Mouse (Mus musculus) intestine, postnatal 0 days (tissue): ENCODE results near the gene Mcpt1. TPM values are rescaled to one million over a fixed set of nuclear protein-coding genes. Genes with fewer than 3 reads are reported as not detected.
"Not testable (repeated sequence)": the region's sequence is repeated elsewhere in the genome, so short reads cannot be mapped to it uniquely, and the experiment has no call there.

Experiments used
- ATAC-seq: fragments of 200-750 bp; cut with Nextera tagmentation; 2 replicates; pipeline ENCODE4 v1.8.0; 2017; ENCODE audit warnings: mild to moderate bottlenecking, moderate TSS enrichment, moderate library complexity
- H3K27ac ChIP-seq: fragments of 300-500 bp; sonication (generic); 2 replicates; pipeline ENCODE4 v1.5.1; 2014; ENCODE audit warnings: mild to moderate bottlenecking, low read depth, low read length, moderate library complexity
- H3K27me3 ChIP-seq: fragments of 300-500 bp; sonication (generic); replicated peaks from 2 replicates; pipeline ENCODE4 v1.6.1; 2014; ENCODE audit warnings: low read length, mixed read lengths; ENCODE audit not compliant: control insufficient read depth, insufficient read depth
- H3K36me3 ChIP-seq: fragments of 300-500 bp; sonication (generic); 2 replicates; pipeline ENCODE4 v1.6.1; 2014; ENCODE audit warnings: mild to moderate bottlenecking, moderate library complexity; ENCODE audit not compliant: control insufficient read depth, insufficient read depth
- H3K4me1 ChIP-seq: fragments of 300-500 bp; sonication (generic); replicated peaks from 2 replicates; pipeline ENCODE4 v1.6.1; 2014; ENCODE audit warnings: antibody characterized with exemption, low read length, mixed read lengths; ENCODE audit not compliant: control insufficient read depth, insufficient read depth
- H3K4me2 ChIP-seq: fragments of 300-500 bp; sonication (generic); replicated peaks from 2 replicates; pipeline ENCODE4 v1.6.1; 2014; ENCODE audit warnings: low read depth, mild to moderate bottlenecking, moderate library complexity
- H3K4me3 ChIP-seq: fragments of 300-500 bp; sonication (generic); 2 replicates; pipeline ENCODE4 v1.5.1; 2014; ENCODE audit warnings: low read depth, low read length
- H3K9ac ChIP-seq: fragments of 300-500 bp; sonication (generic); 2 replicates; pipeline ENCODE4 v1.6.1; 2014; ENCODE audit warnings: mild to moderate bottlenecking, low read depth, low read length
- H3K9me3 ChIP-seq: fragments of 300-500 bp; sonication (generic); 2 replicates; pipeline ENCODE4 v1.6.1; 2016; ENCODE audit warnings: mixed run types; ENCODE audit not compliant: control insufficient read depth
- CTCF ChIP-seq: sonication (generic); IDR thresholded peaks from 2 replicates; pipeline ENCODE4 v1.5.1; 2016; ENCODE audit warnings: low read depth, mild to moderate bottlenecking, control low read depth, antibody characterized with exemption, moderate library complexity
- WGBS: fragments of 180-500 bp; shearing (Covaris S2); extraction: QIAGEN DNeasy Blood & Tissue Kit; methylation state at CpG from one replicate; pipeline ENCODE4 v1.1.7; 2014; 5-methylcytosine and 5-hydroxymethylcytosine counted together
- polyA plus RNA-seq: library from polyadenylated mRNA; unstranded; fragments of >200 nt; fragmentation: Nextera tagmentation; extraction: Ambion mirVana; gene quantifications from 2 replicates; pipeline ENCODE4 v1.2.1, GENCODE M21; 2015

Gene Mcpt1
- polyA plus RNA-seq, 1 experiment from 2014 or later, result 0.12 TPM

GRCm38 (mm10) chr14:56034433-56034832 lies 16.7 kb downstream of the Mcpt1 start:
- WGBS, result 35% methylated on average over 2 of the region's 2 CpGs
- Histone ChIP-seq H3K9me3 (no peaks in the 10 kb centered on the region), H3K27ac (no peak overlapping the region), H3K9ac (no peak overlapping the region), H3K27me3 (no peaks in the 10 kb centered on the region), H3K4me1 (no peaks in the 10 kb centered on the region), H3K4me3 (no peak overlapping the region), H3K36me3 (no peaks in the 10 kb centered on the region), H3K4me2 (no peak overlapping the region)
- TF ChIP-seq CTCF, result no peak
- no peak for ATAC-seq

DNA sequence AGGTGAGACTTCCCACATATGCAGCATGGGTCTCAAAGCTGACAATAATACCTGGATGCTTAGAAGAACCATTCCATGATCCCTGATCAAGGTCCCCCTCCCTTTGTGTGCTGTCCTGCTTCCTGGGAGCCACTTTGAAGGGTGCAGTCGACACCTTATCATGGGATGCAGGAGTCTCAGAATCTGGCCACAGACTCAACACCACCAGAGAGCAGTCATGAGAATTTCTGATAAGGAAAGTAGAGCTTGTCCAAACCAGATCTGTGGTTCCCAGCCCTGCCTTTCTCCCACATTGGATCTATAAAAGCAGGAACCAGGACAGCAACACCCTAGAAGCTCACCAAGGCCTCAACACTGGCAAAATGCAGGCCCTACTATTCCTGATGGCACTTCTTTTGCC lies 24.0 kb downstream of the Mcpt1 start, which contains the start of gene Mcpt2:
Mcpt2 (plus strand) TSS at position 250 of the 400 bp plus-strand sequence.
- not testable (repeated sequence) for H3K4me3 ChIP-seq, H3K36me3 ChIP-seq, H3K27me3 ChIP-seq, H3K4me1 ChIP-seq, H3K9me3 ChIP-seq, H3K27ac ChIP-seq, H3K4me2 ChIP-seq, ATAC-seq, H3K9ac ChIP-seq
- 55% methylated on average over 1 of the region's 1 CpGs for WGBS

DNA sequence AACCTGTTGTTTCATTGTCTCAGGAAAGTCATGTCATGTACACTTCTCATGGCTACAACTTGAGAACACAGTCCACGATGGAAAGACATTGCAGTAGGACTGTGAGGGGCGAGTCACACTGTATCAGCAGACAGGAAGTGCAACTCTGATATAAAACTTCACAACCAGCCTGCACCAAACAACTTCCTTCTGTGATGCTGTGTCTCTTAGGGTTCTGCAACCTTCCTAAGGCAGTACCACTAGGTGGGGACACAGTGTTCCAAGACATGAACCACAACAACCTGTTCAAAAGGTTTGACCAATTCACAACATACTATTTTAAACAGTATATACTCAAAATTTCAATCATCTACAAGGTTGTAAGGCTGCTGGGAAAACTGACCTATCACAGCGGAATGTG lies 37.6 kb downstream of the Mcpt1 start:
- H3K36me3 ChIP-seq, result no peaks in the 10 kb centered on the region
- no peak overlapping the region for H3K9ac ChIP-seq
- ATAC-seq, result no peak
- peaks cover 8% of the 10 kb centered on the region; the same call in 1 of the 2 replicates for H3K27me3 ChIP-seq
- WGBS, result 73% methylated on average over 3 of the region's 3 CpGs
- TF ChIP-seq CTCF, result no peak
- no peak overlapping the region for H3K4me3 ChIP-seq
- H3K9me3 ChIP-seq, result no peaks in the 10 kb centered on the region
- H3K27ac ChIP-seq, result no peak overlapping the region
- no peaks in the 10 kb centered on the region for H3K4me1 ChIP-seq
- H3K4me2 ChIP-seq, result no peak overlapping the region

- WGBS, result 42% methylated on average over 4 of the region's 4 CpGs
- no peak overlapping the region for H3K9ac ChIP-seq
- no peaks in the 10 kb centered on the region for H3K36me3 ChIP-seq
- H3K27ac ChIP-seq, result no peak overlapping the region
- H3K4me1 ChIP-seq, result no peaks in the 10 kb centered on the region
- TF ChIP-seq CTCF, result no peak
- no peak overlapping the region for H3K4me3 ChIP-seq
- ATAC-seq, result no peak
- H3K9me3 ChIP-seq, result no peaks in the 10 kb centered on the region
- no peaks in the 10 kb centered on the region for H3K27me3 ChIP-seq
- H3K4me2 ChIP-seq, result no peak overlapping the region
Observed at GRCm38 (mm10) chr14:56057722-56058121, 40.0 kb downstream of the Mcpt1 start.

DNA sequence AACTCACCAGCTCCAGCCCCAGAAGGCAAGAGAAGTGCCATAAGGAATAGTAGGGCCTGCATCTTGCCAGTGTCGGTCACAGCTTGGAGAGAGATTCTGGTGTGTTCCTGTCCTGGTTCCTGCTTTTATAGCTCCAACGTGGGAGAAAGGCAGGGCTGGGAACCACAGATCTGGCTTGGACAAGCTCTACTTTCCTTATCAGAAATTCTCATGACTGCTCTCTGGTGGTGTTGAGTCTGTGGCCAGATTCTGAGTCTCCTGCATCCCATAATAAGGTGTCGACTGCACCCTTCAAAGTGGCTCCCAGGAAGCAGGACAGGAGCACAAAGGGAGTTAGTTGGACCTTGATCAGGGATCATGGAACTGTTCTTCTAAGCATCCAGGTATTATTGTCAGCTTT lies 44.4 kb downstream of the Mcpt1 start, which contains the start of gene Mcpt4:
Mcpt4 (minus strand) TSS at position 101 of the 400 bp plus-strand sequence.
- H3K4me2 ChIP-seq, H3K9me3 ChIP-seq, ATAC-seq, H3K4me3 ChIP-seq, H3K36me3 ChIP-seq, H3K27ac ChIP-seq, H3K4me1 ChIP-seq, H3K27me3 ChIP-seq, H3K9ac ChIP-seq: not testable (repeated sequence)
- WGBS, result 63% methylated on average over 3 of the region's 3 CpGs

Other genes starting within 250 kb of the Mcpt1 start
- gene Adcy4, start 233.9 kb upstream of the Mcpt1 start, polyA plus RNA-seq, result 3.5 and 4.3 TPM in 2 replicates
- 39.2 and 47.3 TPM in 2 replicates for gene Ripk3, start 229.1 kb upstream of the Mcpt1 start, polyA plus RNA-seq
- 5.9 and 6.1 TPM in 2 replicates for gene Nfatc4, start 194.8 kb upstream of the Mcpt1 start, polyA plus RNA-seq
- gene Nynrin, start 164.0 kb upstream of the Mcpt1 start, polyA plus RNA-seq, result 2.2 and 2.5 TPM in 2 replicates
- gene Cbln3, start 133.6 kb upstream of the Mcpt1 start, polyA plus RNA-seq, result 0.16 and 0.26 TPM in 2 replicates
- gene Khnyn, start 133.0 kb upstream of the Mcpt1 start, polyA plus RNA-seq, result 5.1 and 6.3 TPM in 2 replicates
- gene Sdr39u1, start 117.7 kb upstream of the Mcpt1 start, polyA plus RNA-seq, result 70.9 and 71.5 TPM in 2 replicates
- 5.8 and 6.4 TPM in 2 replicates for gene Cma1, start 73.3 kb upstream of the Mcpt1 start, polyA plus RNA-seq
- gene Cma2, start 67.0 kb upstream of the Mcpt1 start, polyA plus RNA-seq, result not detected in 2 replicates
- not detected in 2 replicates for gene Mcpt9, start 12.5 kb downstream of the Mcpt1 start, polyA plus RNA-seq
- 0.10 and 0.89 TPM in 2 replicates for gene Mcpt2, start 24.1 kb downstream of the Mcpt1 start, polyA plus RNA-seq
- gene Mcpt4, start 44.3 kb downstream of the Mcpt1 start, polyA plus RNA-seq, result 1.9 and 2.0 TPM in 2 replicates
- gene Mcpt8, start 67.3 kb downstream of the Mcpt1 start, polyA plus RNA-seq, result not detected in 2 replicates
- gene Ctsg, start 84.6 kb downstream of the Mcpt1 start, polyA plus RNA-seq, result not detected in 2 replicates
- not detected in 2 replicates for gene Gzme, start 102.7 kb downstream of the Mcpt1 start, polyA plus RNA-seq
- gene Gzmd, start 114.6 kb downstream of the Mcpt1 start, polyA plus RNA-seq, result not detected in 2 replicates
- not detected in 2 replicates for gene Gzmg, start 141.6 kb downstream of the Mcpt1 start, polyA plus RNA-seq
- not detected in 2 replicates for gene Gzmn, start 156.6 kb downstream of the Mcpt1 start, polyA plus RNA-seq
- not detected in 2 replicates for gene Gzmf, start 193.4 kb downstream of the Mcpt1 start, polyA plus RNA-seq
- not detected in 2 replicates for gene Gzmc, start 216.7 kb downstream of the Mcpt1 start, polyA plus RNA-seq
- gene Gzmb, start 244.3 kb downstream of the Mcpt1 start, polyA plus RNA-seq, result 0.21 and 0.34 TPM in 2 replicates